Mouse (Mus musculus): ENCODE measurements around the gene B430306N03Rik. TPM values are rescaled to one million over a fixed set of nuclear protein-coding genes. Genes with fewer than 3 reads are reported as not detected.
A peak's percentile ranks its signal among the peaks of the same experiment; 100 is the strongest.

The B430306N03Rik gene
- polyA plus RNA-seq, 1 experiment from 2014 or later: 0.55 TPM

GRCm38 (mm10) chr17:48275736-48276135 is 40.2 kb upstream of the B430306N03Rik start:
- no peak overlapping the region for H3K4me3 ChIP-seq (replicated peaks; ENCODE audit: low read depth, low read length)
- no peak overlapping the region for H3K4me2 ChIP-seq (ENCODE audit: low read length)
- no peaks in the 10 kb centered on the region for H3K4me1 ChIP-seq (ENCODE audit: control insufficient read depth, insufficient read depth, low read length)
- H3K27me3 ChIP-seq (ENCODE audit: control insufficient read depth, insufficient read depth, low read length): no peaks in the 10 kb centered on the region
- DNase-seq (no peak), ATAC-seq (ENCODE audit: low FRiP score, low TSS enrichment) (no peak)
- no peaks in the 10 kb centered on the region for H3K9me3 ChIP-seq (ENCODE audit: control insufficient read depth, low read length)
- no peak overlapping the region for H3K27ac ChIP-seq (replicated peaks; ENCODE audit: low read depth, low read length)
- 60% methylated on average over 7 of the region's 7 CpGs for WGBS
- no peak overlapping the region for H3K9ac ChIP-seq (replicated peaks; ENCODE audit: low read length)
- H3K36me3 ChIP-seq (ENCODE audit: control insufficient read depth, insufficient read depth, low read length): no peaks in the 10 kb centered on the region

- Histone ChIP-seq H3K4me1 (ENCODE audit: control insufficient read depth, insufficient read depth, low read length) (0 out of 2 replicates have a peak, but pooled peaks cover 3% of the 10 kb centered on the region), H3K9ac (replicated peaks; ENCODE audit: low read length) (no peak overlapping the region), H3K9me3 (ENCODE audit: control insufficient read depth, low read length) (no peaks in the 10 kb centered on the region), H3K36me3 (ENCODE audit: control insufficient read depth, insufficient read depth, low read length) (no peaks in the 10 kb centered on the region), H3K27me3 (ENCODE audit: control insufficient read depth, insufficient read depth, low read length) (no peaks in the 10 kb centered on the region), H3K27ac (replicated peaks; ENCODE audit: low read depth, low read length) (no peak overlapping the region), H3K4me2 (ENCODE audit: low read length) (no peak overlapping the region), H3K4me3 (replicated peaks; ENCODE audit: low read depth, low read length) (no peak overlapping the region)
- DNase-seq: no peak
- ATAC-seq (ENCODE audit: low FRiP score, low TSS enrichment): no peak
Measured at GRCm38 (mm10) chr17:48278381-48278780, 37.6 kb upstream of the B430306N03Rik start.

- no peak for ATAC-seq (ENCODE audit: low FRiP score, low TSS enrichment)
- Histone ChIP-seq H3K4me1 (ENCODE audit: control insufficient read depth, insufficient read depth, low read length) (0 out of 2 replicates have a peak, but pooled peaks cover 3% of the 10 kb centered on the region), H3K9me3 (ENCODE audit: control insufficient read depth, low read length) (no peaks in the 10 kb centered on the region), H3K36me3 (ENCODE audit: control insufficient read depth, insufficient read depth, low read length) (no peaks in the 10 kb centered on the region), H3K4me3 (replicated peaks; ENCODE audit: low read depth, low read length) (no peak overlapping the region), H3K9ac (replicated peaks; ENCODE audit: low read length) (no peak overlapping the region), H3K4me2 (ENCODE audit: low read length) (no peak overlapping the region), H3K27ac (replicated peaks; ENCODE audit: low read depth, low read length) (no peak overlapping the region), H3K27me3 (ENCODE audit: control insufficient read depth, insufficient read depth, low read length) (no peaks in the 10 kb centered on the region)
- DNase-seq: no peak
- WGBS: 87% methylated on average over 4 of the region's 4 CpGs
Measured at GRCm38 (mm10) chr17:48279002-48279401, 36.9 kb upstream of the B430306N03Rik start.

GRCm38 (mm10) chr17:48280943-48281738 is 34.8 kb upstream of the B430306N03Rik start:
- no peak for ATAC-seq (ENCODE audit: low FRiP score, low TSS enrichment)
- Histone ChIP-seq H3K4me1 (ENCODE audit: control insufficient read depth, insufficient read depth, low read length) (0 out of 2 replicates have a peak, but pooled peaks cover 3% of the 10 kb centered on the region), H3K9ac (replicated peaks; ENCODE audit: low read length) (peak overlapping the region; percentile 2; the same call in 1 of the 2 replicates), H3K9me3 (ENCODE audit: control insufficient read depth, low read length) (no peaks in the 10 kb centered on the region), H3K27me3 (ENCODE audit: control insufficient read depth, insufficient read depth, low read length) (no peaks in the 10 kb centered on the region), H3K4me3 (replicated peaks; ENCODE audit: low read depth, low read length) (peak overlapping the region; percentile 9), H3K4me2 (ENCODE audit: low read length) (peak overlapping the region; percentile 44), H3K27ac (replicated peaks; ENCODE audit: low read depth, low read length) (no peak overlapping the region), H3K36me3 (ENCODE audit: control insufficient read depth, insufficient read depth, low read length) (no peaks in the 10 kb centered on the region)
- DNase-seq: peak; percentile 40
- 29% methylated on average over 18 of the region's 18 CpGs for WGBS

GRCm38 (mm10) chr17:48281739-48282085 is 34.2 kb upstream of the B430306N03Rik start:
- WGBS: 2% methylated on average over 3 of the region's 3 CpGs
- 0 out of 2 replicates have a peak overlapping the region, but pooled peaks have one; percentile 10 for H3K9ac ChIP-seq (replicated peaks; ENCODE audit: low read length)
- H3K27ac ChIP-seq (replicated peaks; ENCODE audit: low read depth, low read length): no peak overlapping the region
- DNase-seq: peak; percentile 74
- H3K4me2 ChIP-seq (ENCODE audit: low read length): peak overlapping the region; percentile 44
- H3K4me3 ChIP-seq (replicated peaks; ENCODE audit: low read depth, low read length): peak overlapping the region; percentile 9
- no peaks in the 10 kb centered on the region for H3K27me3 ChIP-seq (ENCODE audit: control insufficient read depth, insufficient read depth, low read length)
- no peaks in the 10 kb centered on the region for H3K9me3 ChIP-seq (ENCODE audit: control insufficient read depth, low read length)
- ATAC-seq (ENCODE audit: low FRiP score, low TSS enrichment): no peak
- no peaks in the 10 kb centered on the region for H3K36me3 ChIP-seq (ENCODE audit: control insufficient read depth, insufficient read depth, low read length)
- H3K4me1 ChIP-seq (ENCODE audit: control insufficient read depth, insufficient read depth, low read length): 0 out of 2 replicates have a peak, but pooled peaks cover 3% of the 10 kb centered on the region

- Histone ChIP-seq H3K4me3 (replicated peaks; ENCODE audit: low read depth, low read length) (no peak overlapping the region), H3K9me3 (ENCODE audit: control insufficient read depth, low read length) (no peaks in the 10 kb centered on the region), H3K4me2 (ENCODE audit: low read length) (no peak overlapping the region), H3K4me1 (ENCODE audit: control insufficient read depth, insufficient read depth, low read length) (0 out of 2 replicates have a peak, but pooled peaks cover 3% of the 10 kb centered on the region), H3K27me3 (ENCODE audit: control insufficient read depth, insufficient read depth, low read length) (no peaks in the 10 kb centered on the region), H3K9ac (replicated peaks; ENCODE audit: low read length) (no peak overlapping the region), H3K36me3 (ENCODE audit: control insufficient read depth, insufficient read depth, low read length) (no peaks in the 10 kb centered on the region), H3K27ac (replicated peaks; ENCODE audit: low read depth, low read length) (no peak overlapping the region)
- DNase-seq (no peak), ATAC-seq (ENCODE audit: low FRiP score, low TSS enrichment) (no peak)
- 63% methylated on average over 1 of the region's 1 CpGs for WGBS
Measured at GRCm38 (mm10) chr17:48286765-48287164, 29.2 kb upstream of the B430306N03Rik start.

GRCm38 (mm10) chr17:48287276-48287675 is 28.7 kb upstream of the B430306N03Rik start:
- WGBS: 67% methylated on average over 2 of the region's 2 CpGs
- Histone ChIP-seq H3K9ac (replicated peaks; ENCODE audit: low read length) (no peak overlapping the region), H3K4me3 (replicated peaks; ENCODE audit: low read depth, low read length) (no peak overlapping the region), H3K4me2 (ENCODE audit: low read length) (no peak overlapping the region), H3K36me3 (ENCODE audit: control insufficient read depth, insufficient read depth, low read length) (no peaks in the 10 kb centered on the region), H3K27me3 (ENCODE audit: control insufficient read depth, insufficient read depth, low read length) (no peaks in the 10 kb centered on the region), H3K4me1 (ENCODE audit: control insufficient read depth, insufficient read depth, low read length) (0 out of 2 replicates have a peak, but pooled peaks cover 2% of the 10 kb centered on the region), H3K27ac (replicated peaks; ENCODE audit: low read depth, low read length) (no peak overlapping the region), H3K9me3 (ENCODE audit: control insufficient read depth, low read length) (no peaks in the 10 kb centered on the region)
- DNase-seq (no peak), ATAC-seq (ENCODE audit: low FRiP score, low TSS enrichment) (no peak)

- DNase-seq (no peak), ATAC-seq (ENCODE audit: low FRiP score, low TSS enrichment) (no peak)
- H3K4me2 ChIP-seq (ENCODE audit: low read length): no peak overlapping the region
- H3K27ac ChIP-seq (replicated peaks; ENCODE audit: low read depth, low read length): no peak overlapping the region
- no peaks in the 10 kb centered on the region for H3K36me3 ChIP-seq (ENCODE audit: control insufficient read depth, insufficient read depth, low read length)
- no peaks in the 10 kb centered on the region for H3K9me3 ChIP-seq (ENCODE audit: control insufficient read depth, low read length)
- H3K9ac ChIP-seq (replicated peaks; ENCODE audit: low read length): no peak overlapping the region
- H3K27me3 ChIP-seq (ENCODE audit: control insufficient read depth, insufficient read depth, low read length): no peaks in the 10 kb centered on the region
- 85% methylated on average over 5 of the region's 5 CpGs for WGBS
- H3K4me3 ChIP-seq (replicated peaks; ENCODE audit: low read depth, low read length): no peak overlapping the region
- H3K4me1 ChIP-seq (ENCODE audit: control insufficient read depth, insufficient read depth, low read length): no peaks in the 10 kb centered on the region
Measured at GRCm38 (mm10) chr17:48293500-48294194, 22.3 kb upstream of the B430306N03Rik start.

All from midbrain, embryonic 14.5 days (tissue).